Mouse (Mus musculus): ENCODE measurements around the gene C130026I21Rik.
"Not testable (repeated sequence)": the region's sequence is repeated elsewhere in the genome, so short reads cannot be mapped to it uniquely, and the experiment has no call there.

GRCm38 (mm10) chr1:85099081-85099480, 171.3 kb downstream of the C130026I21Rik start:
- TF ChIP-seq POU5F1 (IDR thresholded peaks at IDR 0.05; ENCODE audit: borderline replicate concordance, low read length); CTCF (conservative IDR thresholded peaks at IDR 0.05; ENCODE audit: low read length): not testable (repeated sequence)
